Mouse (Mus musculus) E14TG2a.4 (cell line): ENCODE results near the gene Msx2.

Experiments used
- CTCF ChIP-seq: conservative IDR thresholded peaks from 2 replicates; pipeline ENCODE4 v1.5.1; 2014; ENCODE audit warnings: low read length
- NANOG ChIP-seq: IDR thresholded peaks from 2 replicates; pipeline ENCODE4 v1.6.1; 2014; ENCODE audit warnings: borderline replicate concordance, low read length, mixed read lengths
- POU5F1 ChIP-seq: IDR thresholded peaks from 2 replicates; pipeline ENCODE4 v1.6.1; 2014; ENCODE audit warnings: low read length, borderline replicate concordance

DNA sequence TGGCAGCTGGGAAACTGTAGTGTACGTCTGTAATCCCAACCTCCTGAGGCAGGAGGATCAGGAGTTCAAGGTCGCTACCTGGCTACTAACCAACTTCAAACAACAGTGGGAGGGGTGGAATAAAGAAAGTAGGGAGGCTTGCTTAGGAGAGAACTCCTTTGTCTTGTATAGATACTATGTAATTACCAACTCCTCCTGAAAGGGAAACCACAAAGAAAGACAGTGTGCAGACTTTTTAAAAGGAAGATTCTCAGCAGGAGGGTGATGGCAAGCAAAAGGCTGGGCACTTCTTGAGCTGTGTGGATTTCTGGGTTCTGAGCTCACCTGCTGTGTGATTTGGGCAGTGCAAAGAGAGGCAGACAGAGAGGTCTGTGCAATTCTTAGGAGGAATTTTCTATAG, 11.5 kb downstream of the Msx2 start:
- TF ChIP-seq CTCF, result no peak
- TF ChIP-seq NANOG, result peak; percentile 97
- TF ChIP-seq POU5F1, result no peak
